Mouse (Mus musculus): ENCODE measurements around the gene Aarsd1. TPM values are rescaled to one million over a fixed set of nuclear protein-coding genes. Genes with fewer than 3 reads are reported as not detected.
A peak's percentile ranks its signal among the peaks of the same experiment; 100 is the strongest.
"Not testable (repeated sequence)": the region's sequence is repeated elsewhere in the genome, so short reads cannot be mapped to it uniquely, and the experiment has no call there.

Gene Aarsd1
- polyA plus RNA-seq (2014; fragmentation: Nextera tagmentation; extraction: Ambion mirVana) = 89.5 and 100 TPM in 2 replicates

- Histone ChIP-seq H3K4me2 (ENCODE audit: low read depth, low read length) (peak within 1 kb of the TSS; percentile 75), H3K9me3 (ENCODE audit: control insufficient read depth, low read length) (no peaks in the 10 kb centered on the region), H3K36me3 (ENCODE audit: control insufficient read depth, insufficient read depth, low read length) (peaks cover 5% of the 10 kb centered on the region; the same call in 1 of the 2 replicates), H3K27ac (ENCODE audit: low read depth, low read length) (peak within 1 kb of the TSS; percentile 85), H3K27me3 (ENCODE audit: control insufficient read depth, insufficient read depth, low read length) (no peaks in the 10 kb centered on the region), H3K9ac (replicated peaks; ENCODE audit: low read depth, low read length) (peak within 1 kb of the TSS; percentile 74), H3K4me1 (ENCODE audit: control insufficient read depth, insufficient read depth, low read length) (peaks cover 5% of the 10 kb centered on the region; the same call in 1 of the 2 replicates), H3K4me3 (ENCODE audit: low read depth, low read length) (peak within 1 kb of the TSS; percentile 77)
- WGBS = under 1% methylated on average over 45 of the region's 45 CpGs
- peak; percentile 80 for ATAC-seq (ENCODE audit: low read depth)
Observed at GRCm38 (mm10) chr11:101417101-101417855, at the start of gene Aarsd1. Aarsd1 (minus strand) TSS chr11:101417615.

- ATAC-seq (ENCODE audit: low read depth); H3K27ac ChIP-seq (ENCODE audit: low read depth, low read length); H3K9me3 ChIP-seq (ENCODE audit: control insufficient read depth, low read length); H3K27me3 ChIP-seq (ENCODE audit: control insufficient read depth, insufficient read depth, low read length); H3K9ac ChIP-seq (replicated peaks; ENCODE audit: low read depth, low read length): not testable (repeated sequence)
- Histone ChIP-seq H3K4me1 (ENCODE audit: control insufficient read depth, insufficient read depth, low read length) (peaks cover 37% of the 10 kb centered on the region), H3K4me3 (ENCODE audit: low read depth, low read length) (peak overlapping the region; percentile 79), H3K4me2 (ENCODE audit: low read depth, low read length) (peak overlapping the region; percentile 62; the same call in 1 of the 2 replicates), H3K36me3 (ENCODE audit: control insufficient read depth, insufficient read depth, low read length) (peaks cover 12% of the 10 kb centered on the region)
- 69% methylated on average over 5 of the region's 5 CpGs for WGBS
Observed at GRCm38 (mm10) chr11:101466552-101466950, 49.1 kb upstream of the Aarsd1 start.

- ATAC-seq (ENCODE audit: low read depth) = peak; percentile 74
- WGBS = 2% methylated on average over 56 of the region's 60 CpGs
Observed at GRCm38 (mm10) chr11:101465869-101466551, 48.6 kb upstream of the Aarsd1 start, which contains the start of gene Vat1. Vat1 (minus strand) TSS chr11:101466230.

GRCm38 (mm10) chr11:101465101-101465868 lies 47.9 kb upstream of the Aarsd1 start:
- Histone ChIP-seq H3K27ac (ENCODE audit: low read depth, low read length) (peak overlapping the region; percentile 89), H3K27me3 (ENCODE audit: control insufficient read depth, insufficient read depth, low read length) (no peaks in the 10 kb centered on the region), H3K4me3 (ENCODE audit: low read depth, low read length) (peak overlapping the region; percentile 79), H3K36me3 (ENCODE audit: control insufficient read depth, insufficient read depth, low read length) (peaks cover 17% of the 10 kb centered on the region), H3K9ac (replicated peaks; ENCODE audit: low read depth, low read length) (peak overlapping the region; percentile 72), H3K4me1 (ENCODE audit: control insufficient read depth, insufficient read depth, low read length) (peaks cover 37% of the 10 kb centered on the region), H3K4me2 (ENCODE audit: low read depth, low read length) (peak overlapping the region; percentile 62), H3K9me3 (ENCODE audit: control insufficient read depth, low read length) (no peaks in the 10 kb centered on the region)
- ATAC-seq (ENCODE audit: low read depth) = peak; percentile 44
- WGBS = under 1% methylated on average over 49 of the region's 51 CpGs

More at GRCm38 (mm10) chr11:101465869-101466551, 48.6 kb upstream of the Aarsd1 start, which contains the start of gene Vat1:
- H3K36me3 ChIP-seq (ENCODE audit: control insufficient read depth, insufficient read depth, low read length) = peaks cover 14% of the 10 kb centered on the region
- H3K9me3 ChIP-seq (ENCODE audit: control insufficient read depth, low read length) = no peaks in the 10 kb centered on the region
- peaks cover 37% of the 10 kb centered on the region for H3K4me1 ChIP-seq (ENCODE audit: control insufficient read depth, insufficient read depth, low read length)
- peak within 1 kb of the TSS; percentile 79 for H3K4me3 ChIP-seq (ENCODE audit: low read depth, low read length)
- H3K9ac ChIP-seq (replicated peaks; ENCODE audit: low read depth, low read length) = peak within 1 kb of the TSS; percentile 72
- no peaks in the 10 kb centered on the region for H3K27me3 ChIP-seq (ENCODE audit: control insufficient read depth, insufficient read depth, low read length)
- peak within 1 kb of the TSS; percentile 89 for H3K27ac ChIP-seq (ENCODE audit: low read depth, low read length)
- H3K4me2 ChIP-seq (ENCODE audit: low read depth, low read length) = peak within 1 kb of the TSS; percentile 62

GRCm38 (mm10) chr11:101464211-101465100 lies 47.0 kb upstream of the Aarsd1 start, which contains the start of gene Rnd2:
Rnd2 (plus strand) TSS chr11:101464999.
- Histone ChIP-seq H3K4me1 (ENCODE audit: control insufficient read depth, insufficient read depth, low read length) (peaks cover 37% of the 10 kb centered on the region), H3K4me3 (ENCODE audit: low read depth, low read length) (peak within 1 kb of the TSS; percentile 79), H3K27me3 (ENCODE audit: control insufficient read depth, insufficient read depth, low read length) (no peaks in the 10 kb centered on the region), H3K9me3 (ENCODE audit: control insufficient read depth, low read length) (no peaks in the 10 kb centered on the region), H3K27ac (ENCODE audit: low read depth, low read length) (peak within 1 kb of the TSS; percentile 89), H3K4me2 (ENCODE audit: low read depth, low read length) (peak within 1 kb of the TSS; percentile 62), H3K9ac (replicated peaks; ENCODE audit: low read depth, low read length) (peak within 1 kb of the TSS; percentile 72), H3K36me3 (ENCODE audit: control insufficient read depth, insufficient read depth, low read length) (peaks cover 25% of the 10 kb centered on the region)
- 12% methylated on average over 12 of the region's 12 CpGs for WGBS
- no peak for ATAC-seq (ENCODE audit: low read depth)

GRCm38 (mm10) chr11:101462583-101463440 lies 45.4 kb upstream of the Aarsd1 start:
- H3K36me3 ChIP-seq (ENCODE audit: control insufficient read depth, insufficient read depth, low read length) = peaks cover 40% of the 10 kb centered on the region
- H3K9ac ChIP-seq (replicated peaks; ENCODE audit: low read depth, low read length) = no peak overlapping the region; the same call in 1 of the 2 replicates
- ATAC-seq (ENCODE audit: low read depth) = no peak

GRCm38 (mm10) chr11:101462141-101462540 lies 44.7 kb upstream of the Aarsd1 start:
- H3K27me3 ChIP-seq (ENCODE audit: control insufficient read depth, insufficient read depth, low read length) = no peaks in the 10 kb centered on the region
- H3K36me3 ChIP-seq (ENCODE audit: control insufficient read depth, insufficient read depth, low read length) = peaks cover 47% of the 10 kb centered on the region
- no peak overlapping the region for H3K27ac ChIP-seq (ENCODE audit: low read depth, low read length)
- no peak overlapping the region for H3K4me2 ChIP-seq (ENCODE audit: low read depth, low read length)
- no peaks in the 10 kb centered on the region for H3K9me3 ChIP-seq (ENCODE audit: control insufficient read depth, low read length)
- H3K4me3 ChIP-seq (ENCODE audit: low read depth, low read length) = no peak overlapping the region
- ATAC-seq (ENCODE audit: low read depth) = no peak
- WGBS = 67% methylated on average over 14 of the region's 14 CpGs
- H3K4me1 ChIP-seq (ENCODE audit: control insufficient read depth, insufficient read depth, low read length) = peaks cover 27% of the 10 kb centered on the region
- H3K9ac ChIP-seq (replicated peaks; ENCODE audit: low read depth, low read length) = no peak overlapping the region

More at GRCm38 (mm10) chr11:101462583-101463440, 45.4 kb upstream of the Aarsd1 start:
- Histone ChIP-seq H3K9me3 (ENCODE audit: control insufficient read depth, low read length) (no peaks in the 10 kb centered on the region), H3K27me3 (ENCODE audit: control insufficient read depth, insufficient read depth, low read length) (no peaks in the 10 kb centered on the region), H3K4me1 (ENCODE audit: control insufficient read depth, insufficient read depth, low read length) (peaks cover 33% of the 10 kb centered on the region), H3K4me3 (ENCODE audit: low read depth, low read length) (no peak overlapping the region), H3K27ac (ENCODE audit: low read depth, low read length) (no peak overlapping the region), H3K4me2 (ENCODE audit: low read depth, low read length) (peak overlapping the region; percentile 62; the same call in 1 of the 2 replicates)
- 30% methylated on average over 13 of the region's 13 CpGs for WGBS

All from neural tube, embryonic 14.5 days (tissue).